Mouse (Mus musculus) bone marrow, adult 2 months (tissue): ENCODE measurements around the gene Tspyl3.

ENCODE experiments used
- CTCF ChIP-seq: fragments of 200-500 bp; IDR thresholded peaks from 2 replicates; pipeline ENCODE4 v1.5.1; 2011; ENCODE audit warnings: low read length, control low read depth; ENCODE audit not compliant: control insufficient read depth, insufficient read depth
- POLR2A ChIP-seq: fragments of 200-500 bp; IDR thresholded peaks from 2 replicates; pipeline ENCODE4 v1.6.1; 2011; ENCODE audit warnings: low read depth, mild to moderate bottlenecking, control low read depth, low read length, borderline replicate concordance; ENCODE audit not compliant: control insufficient read depth

DNA sequence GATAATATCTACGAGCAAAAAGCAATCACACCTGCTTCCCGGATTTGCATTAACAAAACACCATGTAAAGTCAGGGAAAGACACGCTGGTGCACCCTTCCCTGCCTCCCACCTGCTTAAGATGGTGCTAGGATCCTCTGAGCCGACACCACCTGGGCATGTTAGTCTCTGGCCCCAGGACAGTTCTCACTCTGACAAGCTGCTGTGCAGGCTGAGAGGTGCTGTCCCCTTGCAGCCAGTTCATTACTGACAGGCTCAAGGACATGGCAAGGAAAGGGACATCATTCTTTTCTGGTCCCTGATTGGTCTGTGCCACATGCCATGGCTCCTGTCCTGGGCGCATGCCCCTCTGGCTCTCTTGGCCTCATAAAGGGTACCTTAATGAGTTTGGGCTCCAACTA, 3.3 kb upstream of the Tspyl3 start:
- no peak for TF ChIP-seq POLR2A
- no peak for TF ChIP-seq CTCF
